Mouse (Mus musculus): ENCODE results near the gene Ypel2. TPM values are rescaled to one million over a fixed set of nuclear protein-coding genes. Genes with fewer than 3 reads are reported as not detected.

Gene Ypel2
- polyA plus RNA-seq, 1 experiment from 2014 or later, result 7.1 TPM

- H3K9ac ChIP-seq (replicated peaks; ENCODE audit: low read depth, low read length), result no peak overlapping the region
- H3K4me3 ChIP-seq (replicated peaks; ENCODE audit: low read length), result no peak overlapping the region
- H3K4me1 ChIP-seq (replicated peaks; ENCODE audit: control insufficient read depth, insufficient read depth, low read length), result no peaks in the 10 kb centered on the region
- WGBS, result 16% methylated on average over 6 of the region's 6 CpGs
- no peak for ATAC-seq
- H3K9me3 ChIP-seq (ENCODE audit: control insufficient read depth, low read length), result no peaks in the 10 kb centered on the region
- H3K27ac ChIP-seq (ENCODE audit: low read length), result no peak overlapping the region
- H3K4me2 ChIP-seq (ENCODE audit: low read length), result no peak overlapping the region
- H3K27me3 ChIP-seq (replicated peaks; ENCODE audit: control insufficient read depth, insufficient read depth, low read length), result no peaks in the 10 kb centered on the region
- H3K36me3 ChIP-seq (ENCODE audit: control insufficient read depth, insufficient read depth), result no peaks in the 10 kb centered on the region
Observed at GRCm38 (mm10) chr11:86983056-86983455, 10.5 kb downstream of the Ypel2 start.

DNA sequence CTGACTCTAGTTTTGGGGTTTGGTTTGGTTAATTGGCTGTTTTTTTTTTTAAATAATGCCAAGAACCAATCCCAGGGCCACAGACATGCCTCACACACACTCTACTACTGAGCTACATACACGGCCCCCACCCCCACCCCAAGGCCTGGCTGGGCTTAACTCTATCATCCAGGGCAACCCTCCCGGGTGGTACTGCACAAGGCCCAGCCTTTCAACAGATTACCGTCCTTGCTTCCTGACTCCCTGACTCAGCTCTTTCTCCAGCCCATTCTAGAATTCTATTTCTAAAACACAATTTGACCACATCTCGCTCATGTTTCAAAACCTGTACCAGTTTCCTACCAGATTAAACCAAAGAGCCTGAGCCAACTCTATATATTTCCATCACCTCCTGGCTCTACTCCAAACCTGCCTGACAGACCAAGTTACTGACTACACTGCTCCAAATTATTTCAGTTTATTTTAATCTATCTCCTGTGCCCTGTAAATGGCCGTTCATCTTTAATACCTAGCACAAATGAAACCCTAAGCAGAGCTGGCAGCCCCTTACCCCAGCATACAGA lies 12.2 kb downstream of the Ypel2 start:
- H3K4me2 ChIP-seq (ENCODE audit: low read length), result no peak overlapping the region
- no peaks in the 10 kb centered on the region for H3K4me1 ChIP-seq (replicated peaks; ENCODE audit: control insufficient read depth, insufficient read depth, low read length)
- no peaks in the 10 kb centered on the region for H3K27me3 ChIP-seq (replicated peaks; ENCODE audit: control insufficient read depth, insufficient read depth, low read length)
- no peak overlapping the region for H3K9ac ChIP-seq (replicated peaks; ENCODE audit: low read depth, low read length)
- no peaks in the 10 kb centered on the region for H3K36me3 ChIP-seq (ENCODE audit: control insufficient read depth, insufficient read depth)
- ATAC-seq, result no peak
- no peak overlapping the region for H3K4me3 ChIP-seq (replicated peaks; ENCODE audit: low read length)
- H3K27ac ChIP-seq (ENCODE audit: low read length), result no peak overlapping the region
- 62% methylated on average over 5 of the region's 5 CpGs for WGBS
- H3K9me3 ChIP-seq (ENCODE audit: control insufficient read depth, low read length), result no peaks in the 10 kb centered on the region

- Histone ChIP-seq H3K27me3 (replicated peaks; ENCODE audit: control insufficient read depth, insufficient read depth, low read length) (no peaks in the 10 kb centered on the region), H3K4me1 (replicated peaks; ENCODE audit: control insufficient read depth, insufficient read depth, low read length) (no peaks in the 10 kb centered on the region), H3K4me2 (ENCODE audit: low read length) (no peak overlapping the region), H3K9me3 (ENCODE audit: control insufficient read depth, low read length) (no peaks in the 10 kb centered on the region), H3K9ac (replicated peaks; ENCODE audit: low read depth, low read length) (no peak overlapping the region), H3K36me3 (ENCODE audit: control insufficient read depth, insufficient read depth) (no peaks in the 10 kb centered on the region), H3K4me3 (replicated peaks; ENCODE audit: low read length) (no peak overlapping the region), H3K27ac (ENCODE audit: low read length) (no peak overlapping the region)
- WGBS, result 94% methylated on average over 6 of the region's 6 CpGs
- ATAC-seq, result no peak
Observed at GRCm38 (mm10) chr11:86980526-86980925, 13.0 kb downstream of the Ypel2 start.

GRCm38 (mm10) chr11:86979799-86980198 lies 13.7 kb downstream of the Ypel2 start:
- 89% methylated on average over 7 of the region's 7 CpGs for WGBS
- ATAC-seq, result no peak
- H3K4me3 ChIP-seq (replicated peaks; ENCODE audit: low read length), result no peak overlapping the region
- H3K4me2 ChIP-seq (ENCODE audit: low read length), result no peak overlapping the region
- no peaks in the 10 kb centered on the region for H3K9me3 ChIP-seq (ENCODE audit: control insufficient read depth, low read length)
- no peak overlapping the region for H3K9ac ChIP-seq (replicated peaks; ENCODE audit: low read depth, low read length)
- H3K4me1 ChIP-seq (replicated peaks; ENCODE audit: control insufficient read depth, insufficient read depth, low read length), result no peaks in the 10 kb centered on the region
- H3K36me3 ChIP-seq (ENCODE audit: control insufficient read depth, insufficient read depth), result no peaks in the 10 kb centered on the region
- no peaks in the 10 kb centered on the region for H3K27me3 ChIP-seq (replicated peaks; ENCODE audit: control insufficient read depth, insufficient read depth, low read length)
- H3K27ac ChIP-seq (ENCODE audit: low read length), result no peak overlapping the region

GRCm38 (mm10) chr11:86977242-86977641 lies 16.3 kb downstream of the Ypel2 start:
- no peaks in the 10 kb centered on the region for H3K27me3 ChIP-seq (replicated peaks; ENCODE audit: control insufficient read depth, insufficient read depth, low read length)
- ATAC-seq, result no peak
- H3K4me1 ChIP-seq (replicated peaks; ENCODE audit: control insufficient read depth, insufficient read depth, low read length), result peaks cover 6% of the 10 kb centered on the region; the same call in 1 of the 2 replicates
- no peak overlapping the region for H3K27ac ChIP-seq (ENCODE audit: low read length)
- H3K36me3 ChIP-seq (ENCODE audit: control insufficient read depth, insufficient read depth), result no peaks in the 10 kb centered on the region
- no peak overlapping the region for H3K4me3 ChIP-seq (replicated peaks; ENCODE audit: low read length)
- H3K4me2 ChIP-seq (ENCODE audit: low read length), result no peak overlapping the region
- H3K9ac ChIP-seq (replicated peaks; ENCODE audit: low read depth, low read length), result no peak overlapping the region
- 94% methylated on average over 5 of the region's 5 CpGs for WGBS
- no peaks in the 10 kb centered on the region for H3K9me3 ChIP-seq (ENCODE audit: control insufficient read depth, low read length)

GRCm38 (mm10) chr11:86974401-86974800 lies 19.1 kb downstream of the Ypel2 start:
- Histone ChIP-seq H3K9ac (replicated peaks; ENCODE audit: low read depth, low read length) (no peak overlapping the region), H3K36me3 (ENCODE audit: control insufficient read depth, insufficient read depth) (no peaks in the 10 kb centered on the region), H3K4me2 (ENCODE audit: low read length) (no peak overlapping the region), H3K4me1 (replicated peaks; ENCODE audit: control insufficient read depth, insufficient read depth, low read length) (peaks cover 11% of the 10 kb centered on the region), H3K27ac (ENCODE audit: low read length) (no peak overlapping the region), H3K27me3 (replicated peaks; ENCODE audit: control insufficient read depth, insufficient read depth, low read length) (no peaks in the 10 kb centered on the region), H3K9me3 (ENCODE audit: control insufficient read depth, low read length) (no peaks in the 10 kb centered on the region), H3K4me3 (replicated peaks; ENCODE audit: low read length) (no peak overlapping the region)
- 83% methylated on average over 3 of the region's 3 CpGs for WGBS
- no peak for ATAC-seq

DNA sequence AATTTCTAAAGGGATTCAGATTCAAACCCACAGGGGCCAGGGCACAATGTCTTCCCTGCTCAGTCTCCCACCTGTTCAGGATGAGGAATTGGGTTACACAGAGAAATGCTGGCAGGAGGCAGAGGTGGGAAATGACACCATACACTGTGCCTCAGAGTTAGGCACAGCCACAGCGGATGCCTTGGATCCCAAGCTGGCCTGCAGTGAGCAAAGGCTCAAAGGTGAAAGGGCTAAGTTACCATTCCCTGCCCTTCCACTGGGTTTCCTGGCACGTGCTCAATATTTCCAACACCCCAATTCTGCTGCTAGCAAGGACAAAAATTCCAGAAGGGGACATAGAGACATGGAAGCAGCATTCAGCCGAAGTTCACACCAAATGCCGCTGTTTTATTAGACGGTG lies 20.3 kb downstream of the Ypel2 start:
- H3K4me3 ChIP-seq (replicated peaks; ENCODE audit: low read length), result no peak overlapping the region
- WGBS, result 61% methylated on average over 5 of the region's 5 CpGs
- H3K9me3 ChIP-seq (ENCODE audit: control insufficient read depth, low read length), result no peaks in the 10 kb centered on the region
- no peak overlapping the region for H3K27ac ChIP-seq (ENCODE audit: low read length)
- no peaks in the 10 kb centered on the region for H3K27me3 ChIP-seq (replicated peaks; ENCODE audit: control insufficient read depth, insufficient read depth, low read length)
- no peak overlapping the region for H3K4me2 ChIP-seq (ENCODE audit: low read length)
- no peak overlapping the region for H3K9ac ChIP-seq (replicated peaks; ENCODE audit: low read depth, low read length)
- H3K36me3 ChIP-seq (ENCODE audit: control insufficient read depth, insufficient read depth), result no peaks in the 10 kb centered on the region
- peaks cover 22% of the 10 kb centered on the region for H3K4me1 ChIP-seq (replicated peaks; ENCODE audit: control insufficient read depth, insufficient read depth, low read length)
- ATAC-seq, result no peak

GRCm38 (mm10) chr11:86971057-86971753 lies 22.3 kb downstream of the Ypel2 start:
- Histone ChIP-seq H3K4me2 (ENCODE audit: low read length) (no peak overlapping the region), H3K9me3 (ENCODE audit: control insufficient read depth, low read length) (no peaks in the 10 kb centered on the region)
- 55% methylated on average over 7 of the region's 7 CpGs for WGBS

GRCm38 (mm10) chr11:86969041-86969821 lies 24.3 kb downstream of the Ypel2 start:
- H3K27ac ChIP-seq (ENCODE audit: low read length), result no peak overlapping the region
- 6% methylated on average over 13 of the region's 13 CpGs for WGBS

More at GRCm38 (mm10) chr11:86971057-86971753, 22.3 kb downstream of the Ypel2 start:
- Histone ChIP-seq H3K36me3 (ENCODE audit: control insufficient read depth, insufficient read depth) (no peaks in the 10 kb centered on the region), H3K27ac (ENCODE audit: low read length) (no peak overlapping the region), H3K9ac (replicated peaks; ENCODE audit: low read depth, low read length) (no peak overlapping the region), H3K27me3 (replicated peaks; ENCODE audit: control insufficient read depth, insufficient read depth, low read length) (no peaks in the 10 kb centered on the region), H3K4me1 (replicated peaks; ENCODE audit: control insufficient read depth, insufficient read depth, low read length) (peaks cover 23% of the 10 kb centered on the region), H3K4me3 (replicated peaks; ENCODE audit: low read length) (no peak overlapping the region)
- ATAC-seq, result no peak

More at GRCm38 (mm10) chr11:86969041-86969821, 24.3 kb downstream of the Ypel2 start:
- Histone ChIP-seq H3K4me1 (replicated peaks; ENCODE audit: control insufficient read depth, insufficient read depth, low read length) (peaks cover 23% of the 10 kb centered on the region), H3K27me3 (replicated peaks; ENCODE audit: control insufficient read depth, insufficient read depth, low read length) (no peaks in the 10 kb centered on the region), H3K9ac (replicated peaks; ENCODE audit: low read depth, low read length) (no peak overlapping the region), H3K9me3 (ENCODE audit: control insufficient read depth, low read length) (no peaks in the 10 kb centered on the region), H3K4me2 (ENCODE audit: low read length) (no peak overlapping the region), H3K4me3 (replicated peaks; ENCODE audit: low read length) (no peak overlapping the region), H3K36me3 (ENCODE audit: control insufficient read depth, insufficient read depth) (no peaks in the 10 kb centered on the region)
- ATAC-seq, result no peak; the same call in 1 of the 2 replicates
